Comparison of ENCODE assay signal across 23 mouse cellular contexts in the genomic region with DNA sequence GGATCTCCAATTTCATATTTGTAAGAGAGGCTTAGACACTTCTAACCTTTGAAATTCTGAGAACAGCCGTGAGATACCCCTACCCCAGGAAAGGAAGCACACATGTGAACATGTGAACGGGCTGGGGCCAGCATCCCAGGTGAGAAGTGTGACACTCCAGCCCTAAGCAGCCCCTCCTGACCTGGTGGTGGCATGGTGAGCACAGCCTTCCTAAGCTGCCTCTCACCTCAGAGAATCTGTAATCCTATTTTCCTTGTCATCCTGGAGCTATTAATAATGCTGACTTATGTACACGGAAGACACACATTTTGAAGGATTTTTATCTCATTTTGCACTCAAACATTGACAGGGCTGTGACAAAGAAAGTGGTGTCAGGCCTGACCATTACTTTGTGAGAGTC. TPM values are rescaled to one million over a fixed set of nuclear protein-coding genes. Genes with fewer than 3 reads are reported as not detected.
DNase-seq lines count a peak whose midpoint lies in the region; ATAC-seq and TF ChIP-seq lines count a peak whose summit lies in the region.
"Had no signal": no experiment of that assay in that cellular context is flagged by ENCODE, and none has a peak within 500 bp of the region (broad histone marks: within the 10 kb centered on the region; RNA-seq: fewer than 3 reads in every experiment).

No protein-coding gene starts in this region.

- H3K27ac ChIP-seq in kidney, adult 2 months (ENCODE audit: insufficient read depth, low read depth, low read length), result peak overlapping the region; percentile 31
- H3K27ac ChIP-seq: embryonic facial prominence, embryonic 10.5 days; embryonic facial prominence, embryonic 12.5 days; forebrain, embryonic 13.5 days; forebrain, embryonic 15.5 days had no signal

- H3ac ChIP-seq in myocyte (ENCODE audit: control insufficient read depth, insufficient read length), result no peak overlapping the region

- no peaks in the 10 kb centered on the region for H3K36me3 ChIP-seq in kidney, adult 2 months (ENCODE audit: control insufficient read depth, insufficient read depth, low read length)
- peaks cover 13% of the 10 kb centered on the region for H3K36me3 ChIP-seq in megakaryocyte, embryonic 14.5 days (replicated peaks; ENCODE audit: low read length)
- H3K36me3 ChIP-seq in myocyte (ENCODE audit: control insufficient read depth, insufficient read depth), result no peaks in the 10 kb centered on the region
- H3K36me3 ChIP-seq: embryonic facial prominence, embryonic 10.5 days; embryonic facial prominence, embryonic 12.5 days; forebrain, embryonic 15.5 days had no signal

- peaks cover 39% of the 10 kb centered on the region for H3K4me1 ChIP-seq in kidney, adult 2 months (ENCODE audit: control insufficient read depth, insufficient read depth, low read length)
- H3K4me1 ChIP-seq in megakaryocyte, embryonic 14.5 days, result peaks cover 58% of the 10 kb centered on the region

- 72% methylated on average over 3 of the region's 3 CpGs for WGBS in kidney, adult 2 months

- no peaks in the 10 kb centered on the region for H3K9me3 ChIP-seq in megakaryocyte, embryonic 14.5 days
- H3K9me3 ChIP-seq: embryonic facial prominence, embryonic 10.5 days; embryonic facial prominence, embryonic 12.5 days; forebrain, embryonic 13.5 days; forebrain, embryonic 15.5 days; G1E had no signal

- TF ChIP-seq POLR2A in kidney, adult 2 months (IDR thresholded peaks at IDR 0.05; ENCODE audit: low read depth, low read length), result no peak
- no peak for TF ChIP-seq POLR2A in myocyte (IDR thresholded peaks at IDR 0.05; ENCODE audit: insufficient read length, low read depth)

- ATAC-seq in megakaryocyte, adult 5-6 weeks (ENCODE audit: poor library complexity, severe bottlenecking), result no peak
- ATAC-seq: activated CD4-positive, CD25-positive, alpha-beta regulatory T cell, adult 4 months; CD4-positive, CD25-positive, alpha-beta regulatory T cell, adult 4 months; forebrain, embryonic 13.5 days; forebrain, embryonic 15.5 days; Patski had no signal

- H3K79me2 ChIP-seq in myocyte (ENCODE audit: control insufficient read depth, insufficient read depth), result peaks cover 79% of the 10 kb centered on the region

- no peaks in the 10 kb centered on the region for H3K27me3 ChIP-seq in kidney, adult 2 months (replicated peaks; ENCODE audit: control insufficient read depth, insufficient read depth, low read length)
- no peaks in the 10 kb centered on the region for H3K27me3 ChIP-seq in megakaryocyte, embryonic 14.5 days (replicated peaks)
- no peaks in the 10 kb centered on the region for H3K27me3 ChIP-seq in myocyte (ENCODE audit: control insufficient read depth, insufficient read depth, insufficient read length)
- H3K27me3 ChIP-seq: CH12.LX; embryonic facial prominence, embryonic 12.5 days; forebrain, embryonic 13.5 days; forebrain, embryonic 15.5 days; Patski had no signal

- no peak for TF ChIP-seq CTCF in kidney, adult 2 months (conservative IDR thresholded peaks at IDR 0.05; ENCODE audit: insufficient read depth, insufficient read length, low read depth, low read length)

- no peak overlapping the region for H3K4me2 ChIP-seq in myocyte (ENCODE audit: low read depth)
- H3K4me2 ChIP-seq: embryonic facial prominence, embryonic 12.5 days; forebrain, embryonic 13.5 days; forebrain, embryonic 15.5 days had no signal

- H3K4me3 ChIP-seq in kidney, adult 2 months (ENCODE audit: insufficient read depth, low read depth, low read length), result no peak overlapping the region
- peak overlapping the region; percentile 21 for H3K4me3 ChIP-seq in megakaryocyte, embryonic 14.5 days (replicated peaks)
- no peak overlapping the region for H3K4me3 ChIP-seq in myocyte
- H3K4me3 ChIP-seq: embryonic facial prominence, embryonic 10.5 days; embryonic facial prominence, embryonic 12.5 days; forebrain, embryonic 13.5 days; forebrain, embryonic 15.5 days had no signal

- no peak for DNase-seq in kidney, adult 2 months
- no peak for DNase-seq in kidney, adult 11 months
- DNase-seq: adrenal gland, adult 8-10 months; adrenal gland, postnatal 14 days; adrenal gland, postnatal 36 days; B cell, adult 2 months; cerebellum, adult 11-12 months; cerebellum, adult 2 months; cerebellum, adult 9-10 months; cerebellum, postnatal 10 days; cerebellum, postnatal 25 days had no signal

TF ChIP-seq in myocyte, 11 proteins besides CTCF, POLR2A, EP300 and RAD21:
- TF ChIP-seq REST (IDR thresholded peaks at IDR 0.05; ENCODE audit: insufficient read depth, insufficient read length), result no peak
- TF ChIP-seq MAX (IDR thresholded peaks at IDR 0.05; ENCODE audit: low read depth), result no peak
- TF ChIP-seq CEBPB (IDR thresholded peaks at IDR 0.05; ENCODE audit: insufficient read depth, poor library complexity, severe bottlenecking), result no peak
- peak; percentile 51 for TF ChIP-seq POLR2AphosphoS2 (IDR thresholded peaks at IDR 0.05; ENCODE audit: insufficient read length, low read depth)
- no peak for TF ChIP-seq E2F4 (IDR thresholded peaks at IDR 0.05; ENCODE audit: insufficient read depth)
- no peak for TF ChIP-seq USF1 (IDR thresholded peaks at IDR 0.05; ENCODE audit: low read depth)
- no peak for TF ChIP-seq MYOG (IDR thresholded peaks at IDR 0.05; ENCODE audit: control insufficient read depth in 1 of 3, insufficient read depth in 1 of 3, insufficient read length in 2 of 3, low read depth in 2 of 3)
TF ChIP-seq in myocyte: peak in this region for 1.

RNA-seq across cellular contexts. Expression of a gene that starts 3.5 kb away (rescaled TPM):
- polyA plus RNA-seq in kidney, adult 2 months (2012; rRNA removed), result 116 and 126 TPM in 2 replicates
- polyA plus RNA-seq in megakaryocyte, embryonic 14.5 days (2012; ENCODE audit: insufficient read depth, low replicate concordance), result 39.9 and 82.1 TPM in 2 replicates
- total RNA-seq in megakaryocyte, adult 5-6 weeks (2015), result 71.9 and 75.0 TPM in 2 replicates
- 112 and 115 TPM in 2 replicates for total RNA-seq in megakaryocyte, adult 5-6 weeks (2017)
- polyA plus RNA-seq in myocyte (2012; fragmentation: generic; extraction: Trizol), result 122 TPM

RNA-seq across cellular contexts. Expression of a gene that starts 49.8 kb away (rescaled TPM):
- 10.3 and 11.1 TPM in 2 replicates for polyA plus RNA-seq in kidney, adult 2 months (2012; rRNA removed)
- 8.3 TPM in 1 of 2 replicates, not detected in the other for polyA plus RNA-seq in megakaryocyte, embryonic 14.5 days (2012; ENCODE audit: insufficient read depth, low replicate concordance)
- total RNA-seq in megakaryocyte, adult 5-6 weeks (2015), result 3.6 and 3.8 TPM in 2 replicates
- total RNA-seq in megakaryocyte, adult 5-6 weeks (2017), result 3.2 and 4.4 TPM in 2 replicates
- 47.7 TPM for polyA plus RNA-seq in myocyte (2012; fragmentation: generic; extraction: Trizol)
